Mouse (Mus musculus): ENCODE measurements around the gene Dlgap4. TPM values are rescaled to one million over a fixed set of nuclear protein-coding genes. Genes with fewer than 3 reads are reported as not detected.

The Dlgap4 gene
- total and polyA plus RNA-seq, 3 experiments = 10.4 to 39.6 TPM; not detected in 1

DNA sequence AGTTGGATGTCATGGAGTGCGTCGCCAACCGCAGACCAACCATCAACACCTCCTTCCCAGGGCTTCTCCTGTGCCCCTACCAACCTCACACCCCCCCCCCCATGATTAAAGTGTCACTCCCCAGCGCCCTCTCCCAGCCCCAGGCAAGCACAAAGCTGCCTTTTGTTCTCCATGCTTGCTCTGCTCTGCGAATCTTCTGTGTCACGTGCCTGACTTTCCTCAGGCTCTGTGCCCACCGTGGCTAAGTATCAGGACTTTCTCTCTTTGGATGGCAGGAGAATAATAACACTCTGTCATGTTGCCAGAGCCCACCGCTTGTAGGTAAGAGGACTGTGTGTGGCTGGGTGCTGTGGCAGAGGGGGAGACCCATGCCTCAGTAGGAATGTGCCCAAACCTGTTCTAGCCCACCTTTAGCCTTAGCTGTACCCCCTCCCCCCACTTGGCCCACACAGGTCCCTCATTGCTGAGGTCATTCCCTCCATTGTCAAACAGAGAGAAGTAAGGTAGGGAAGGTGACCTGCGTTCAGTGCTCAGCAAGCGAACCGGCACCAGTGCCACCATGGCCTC is 79.8 kb downstream of the Dlgap4 start:
- Histone ChIP-seq H3K27ac (ENCODE audit: control insufficient read depth, low read depth, low read length) (no peak overlapping the region), H3K9me3 (replicated peaks; ENCODE audit: insufficient read depth, low read length) (no peaks in the 10 kb centered on the region), H3K9ac (ENCODE audit: control insufficient read depth, low read depth, low read length, poor library complexity, severe bottlenecking) (no peak overlapping the region), H3K4me1 (ENCODE audit: control insufficient read depth in 1 of 2, insufficient read depth in 2 of 2, low read length in 2 of 2) (no peaks in the 10 kb centered on the region), H3K27me3 (ENCODE audit: control insufficient read depth in 1 of 2, insufficient read depth in 2 of 2, low read length in 2 of 2) (peaks cover 0 to under 1% of the 10 kb centered on the region in 2 experiments; a peak in 1 of 4 replicates), H3K79me2 (ENCODE audit: control insufficient read depth, insufficient read depth, low read length, poor library complexity) (no peaks in the 10 kb centered on the region), H3K36me3 (ENCODE audit: control insufficient read depth in 1 of 2, insufficient read depth in 2 of 2, low read length in 2 of 2) (no peaks in the 10 kb centered on the region), H3K4me3 (ENCODE audit: control insufficient read depth in 1 of 2, insufficient read depth in 1 of 2, low read depth in 2 of 2, low read length in 2 of 2) (no peak overlapping the region)
- no peak for DNase-seq (ENCODE audit: low read depth, low spot score)
- no peak for TF ChIP-seq CHD1 (IDR thresholded peaks at IDR 0.05; ENCODE audit: low read depth, low read length)
- TF ChIP-seq MAZ (IDR thresholded peaks at IDR 0.05; ENCODE audit: low read depth, low read length) = no peak
- no peak for TF ChIP-seq USF1 (IDR thresholded peaks at IDR 0.05; ENCODE audit: low read depth, low read length)
- TF ChIP-seq MAFK (IDR thresholded peaks at IDR 0.05; ENCODE audit: borderline replicate concordance, low read depth, low read length) = no peak
- no peak for TF ChIP-seq TBP (IDR thresholded peaks at IDR 0.05; ENCODE audit: low read depth, low read length)
- no peak for TF ChIP-seq HCFC1 (IDR thresholded peaks at IDR 0.05; ENCODE audit: low read depth, low read length)
- TF ChIP-seq ZC3H11A (IDR thresholded peaks at IDR 0.05; ENCODE audit: low read depth, low read length) = no peak
- TF ChIP-seq CTCF (IDR thresholded peaks at IDR 0.05 in 2 of 3, conservative IDR thresholded peaks at IDR 0.05 in 1 of 3; ENCODE audit: control insufficient read depth in 1 of 3, insufficient read depth in 1 of 3, low read depth in 2 of 3, low read length in 3 of 3, poor library complexity in 1 of 3, severe bottlenecking in 1 of 3) = no peak
- TF ChIP-seq ZKSCAN1 (IDR thresholded peaks at IDR 0.05; ENCODE audit: low read depth, low read length) = no peak
- TF ChIP-seq KAT2A (conservative IDR thresholded peaks at IDR 0.05; ENCODE audit: low read depth, low read length) = no peak
- no peak for TF ChIP-seq GATA1 (IDR thresholded peaks at IDR 0.05; ENCODE audit: low read depth, low read length)
- TF ChIP-seq TAL1 (IDR thresholded peaks at IDR 0.05; ENCODE audit: low read length) = no peak
- no peak for TF ChIP-seq MXI1 (IDR thresholded peaks at IDR 0.05; ENCODE audit: low read depth, low read length)
- no peak for TF ChIP-seq SMC3 (IDR thresholded peaks at IDR 0.05; ENCODE audit: low read depth, low read length)
- TF ChIP-seq ZMIZ1 (IDR thresholded peaks at IDR 0.05; ENCODE audit: low read depth, low read length) = no peak
- no peak for TF ChIP-seq POLR2AphosphoS2 (IDR thresholded peaks at IDR 0.05; ENCODE audit: low read length)
- TF ChIP-seq EP300 (IDR thresholded peaks at IDR 0.05; ENCODE audit: low read depth in 1 of 2, low read length in 2 of 2) = no peak
- no peak for TF ChIP-seq SIN3A (IDR thresholded peaks at IDR 0.05; ENCODE audit: low read length)
- no peak for TF ChIP-seq GABPA (IDR thresholded peaks at IDR 0.05; ENCODE audit: low read depth, low read length)

DNA sequence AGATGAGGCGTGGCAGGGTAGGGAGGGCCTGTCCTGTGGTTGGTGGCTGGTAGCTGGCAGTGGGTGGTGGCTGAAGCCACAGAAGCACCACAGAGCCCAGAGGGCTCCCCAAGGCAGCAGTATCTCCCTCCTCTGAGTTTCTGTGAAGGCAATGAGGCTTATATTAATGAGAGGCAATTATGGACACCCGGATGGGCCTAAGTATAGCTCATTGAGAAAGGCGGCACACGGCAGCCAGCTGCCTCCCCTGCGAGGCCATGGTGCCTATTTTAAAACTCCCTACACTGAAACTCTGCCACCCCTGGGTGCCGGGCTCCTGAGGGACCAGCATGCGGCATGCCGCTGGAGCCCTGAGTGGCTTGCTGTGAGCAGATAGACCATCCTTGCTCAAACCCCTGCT is 83.8 kb downstream of the Dlgap4 start:
- H3K9ac ChIP-seq (ENCODE audit: control insufficient read depth, low read depth, low read length, poor library complexity, severe bottlenecking) = no peak overlapping the region
- H3K27me3 ChIP-seq (ENCODE audit: control insufficient read depth in 1 of 2, insufficient read depth in 2 of 2, low read length in 2 of 2) = peaks cover 0 to 3% of the 10 kb centered on the region in 2 experiments; a peak in 1 of 4 replicates
- H3K4me3 ChIP-seq (ENCODE audit: control insufficient read depth in 1 of 2, insufficient read depth in 1 of 2, low read depth in 2 of 2, low read length in 2 of 2) = no peak overlapping the region
- no peaks in the 10 kb centered on the region for H3K9me3 ChIP-seq (replicated peaks; ENCODE audit: insufficient read depth, low read length)
- no peak overlapping the region for H3K27ac ChIP-seq (ENCODE audit: control insufficient read depth, low read depth, low read length)
- TF ChIP-seq TBP (IDR thresholded peaks at IDR 0.05; ENCODE audit: low read depth, low read length) (no peak), KAT2A (conservative IDR thresholded peaks at IDR 0.05; ENCODE audit: low read depth, low read length) (no peak), MAZ (IDR thresholded peaks at IDR 0.05; ENCODE audit: low read depth, low read length) (no peak), RAD21 (IDR thresholded peaks at IDR 0.05; ENCODE audit: low read depth, low read length) (no peak), JUND (IDR thresholded peaks at IDR 0.05; ENCODE audit: low read depth, low read length) (no peak), USF2 (IDR thresholded peaks at IDR 0.05; ENCODE audit: borderline replicate concordance in 1 of 2, insufficient read depth in 1 of 2, low read depth in 1 of 2, low read length in 2 of 2) (no peak), MAFK (IDR thresholded peaks at IDR 0.05; ENCODE audit: borderline replicate concordance, low read depth, low read length) (no peak), EP300 (IDR thresholded peaks at IDR 0.05; ENCODE audit: low read depth in 1 of 2, low read length in 2 of 2) (no peak), NRF1 (IDR thresholded peaks at IDR 0.05; ENCODE audit: insufficient read depth, low read depth, low read length, poor library complexity, severe bottlenecking) (no peak), GABPA (IDR thresholded peaks at IDR 0.05; ENCODE audit: low read depth, low read length) (no peak)
- DNase-seq (ENCODE audit: low read depth, low spot score) = no peak
- H3K4me1 ChIP-seq (ENCODE audit: control insufficient read depth in 1 of 2, insufficient read depth in 2 of 2, low read length in 2 of 2) = no peaks in the 10 kb centered on the region
- H3K79me2 ChIP-seq (ENCODE audit: control insufficient read depth, insufficient read depth, low read length, poor library complexity) = no peaks in the 10 kb centered on the region
- H3K36me3 ChIP-seq (ENCODE audit: control insufficient read depth in 1 of 2, insufficient read depth in 2 of 2, low read length in 2 of 2) = no peaks in the 10 kb centered on the region
